22 mouse cellular contexts compared by ENCODE assay signal in genomic region chr3:84615856-84616225, GRCm38 (mm10). TPM values are rescaled to one million over a fixed set of nuclear protein-coding genes. Genes with fewer than 3 reads are reported as not detected.
"Had no signal": no experiment of that assay in that cellular context is flagged by ENCODE, and none has a peak within 500 bp of the region (broad histone marks: within the 10 kb centered on the region; RNA-seq: fewer than 3 reads in every experiment).

No protein-coding gene starts in this region.

- H3K27me3 ChIP-seq: heart, embryonic 13.5 days; heart, embryonic 15.5 days; hindbrain, embryonic 13.5 days; hindbrain, embryonic 15.5 days; intestine, embryonic 15.5 days; limb, embryonic 13.5 days; limb, embryonic 15.5 days had no signal

- ATAC-seq: intestine, embryonic 15.5 days; liver, embryonic 12.5 days had no signal

- H3K36me3 ChIP-seq: heart, embryonic 10.5 days; heart, embryonic 13.5 days; heart, embryonic 15.5 days; hindbrain, embryonic 13.5 days; hindbrain, embryonic 15.5 days; intestine, embryonic 15.5 days; kidney, embryonic 15.5 days; limb, embryonic 13.5 days; limb, embryonic 15.5 days; liver, embryonic 12.5 days had no signal

- DNase-seq: gastrocnemius, postnatal 14 days; gastrocnemius, postnatal 36 days; layer of hippocampus, postnatal 36 days; left cerebral cortex, postnatal 4 days had no signal

- H3K4me3 ChIP-seq: heart, embryonic 10.5 days; heart, embryonic 13.5 days; heart, embryonic 15.5 days; hindbrain, embryonic 13.5 days; hindbrain, embryonic 15.5 days; intestine, embryonic 15.5 days; kidney, embryonic 15.5 days; limb, embryonic 13.5 days; limb, embryonic 15.5 days; liver, embryonic 12.5 days had no signal

- H3K9ac ChIP-seq: forebrain, postnatal 0 days; heart, embryonic 13.5 days; heart, embryonic 15.5 days; hindbrain, embryonic 13.5 days; hindbrain, embryonic 15.5 days; intestine, embryonic 15.5 days; kidney, embryonic 15.5 days; limb, embryonic 13.5 days; limb, embryonic 15.5 days; liver, embryonic 12.5 days; liver, embryonic 14.5 days had no signal

- H3K4me2 ChIP-seq: heart, embryonic 13.5 days; heart, embryonic 15.5 days; hindbrain, embryonic 13.5 days; hindbrain, embryonic 15.5 days; intestine, embryonic 15.5 days; kidney, embryonic 15.5 days; limb, embryonic 13.5 days; limb, embryonic 15.5 days; liver, embryonic 12.5 days had no signal

- H3K9me3 ChIP-seq: heart, embryonic 10.5 days; heart, embryonic 15.5 days; hindbrain, embryonic 13.5 days; hindbrain, embryonic 15.5 days; intestine, embryonic 15.5 days; kidney, embryonic 15.5 days; limb, embryonic 15.5 days; liver, embryonic 12.5 days had no signal

- H3K27ac ChIP-seq: heart, embryonic 10.5 days; heart, embryonic 13.5 days; heart, embryonic 15.5 days; hindbrain, embryonic 13.5 days; hindbrain, embryonic 15.5 days; hindbrain, postnatal 0 days; intestine, embryonic 15.5 days; kidney, embryonic 15.5 days; kidney, postnatal 0 days; limb, embryonic 13.5 days; limb, embryonic 15.5 days; liver, embryonic 12.5 days; liver, embryonic 14.5 days had no signal

- H3K4me1 ChIP-seq: heart, embryonic 10.5 days; heart, embryonic 13.5 days; heart, embryonic 15.5 days; hindbrain, embryonic 13.5 days; hindbrain, embryonic 15.5 days; intestine, embryonic 15.5 days; limb, embryonic 13.5 days; liver, embryonic 12.5 days had no signal

RNA-seq across cellular contexts. Expression of gene Tigd4, which starts 22.5 kb away (rescaled TPM):
- polyA plus RNA-seq: forebrain, postnatal 0 days; gonadal fat pad, adult 2 months; heart, embryonic 10.5 days; hindbrain, embryonic 13.5 days; hindbrain, embryonic 15.5 days; hindbrain, postnatal 0 days; intestine, embryonic 15.5 days; kidney, adult 2 months; large intestine, adult 2 months; liver, adult 2 months; liver, embryonic 14.5 days had no signal
